Mouse (Mus musculus): ENCODE data around the gene Aipl1. TPM values are rescaled to one million over a fixed set of nuclear protein-coding genes. Genes with fewer than 3 reads are reported as not detected.

Gene Aipl1
- polyA plus RNA-seq, 1 experiment, result not detected

- Histone ChIP-seq H3K4me3 (replicated peaks; ENCODE audit: control insufficient read depth, low read depth, low read length) (no peak overlapping the region), H3K4me1 (ENCODE audit: control insufficient read depth, insufficient read depth, low read length) (no peaks in the 10 kb centered on the region), H3K27ac (ENCODE audit: control insufficient read depth, insufficient read depth, low read depth, low read length, poor library complexity) (no peak overlapping the region)
- 88% methylated on average over 2 of the region's 2 CpGs for whole genome bisulfite sequencing
- TF ChIP-seq POLR2A (IDR thresholded peaks at IDR 0.05; ENCODE audit: borderline replicate concordance, control insufficient read depth, low read depth, low read length) (no peak), CTCF (IDR thresholded peaks at IDR 0.05; ENCODE audit: control insufficient read depth, insufficient read depth, low read length) (no peak)
Observed at GRCm38 (mm10) chr11:71985783-71986182, 51.5 kb downstream of the Aipl1 start.

- no peak for TF ChIP-seq POLR2A (IDR thresholded peaks at IDR 0.05; ENCODE audit: borderline replicate concordance, control insufficient read depth, low read depth, low read length)
- no peak for TF ChIP-seq CTCF (IDR thresholded peaks at IDR 0.05; ENCODE audit: control insufficient read depth, insufficient read depth, low read length)
- Histone ChIP-seq H3K4me3 (replicated peaks; ENCODE audit: control insufficient read depth, low read depth, low read length) (no peak overlapping the region), H3K4me1 (ENCODE audit: control insufficient read depth, insufficient read depth, low read length) (no peaks in the 10 kb centered on the region), H3K27ac (ENCODE audit: control insufficient read depth, insufficient read depth, low read depth, low read length, poor library complexity) (no peak overlapping the region)
- WGBS, result 36% methylated on average over 4 of the region's 4 CpGs
Observed at GRCm38 (mm10) chr11:71985101-71985711, 52.1 kb downstream of the Aipl1 start.

GRCm38 (mm10) chr11:71984093-71984492 lies 53.2 kb downstream of the Aipl1 start:
- 70% methylated on average over 2 of the region's 2 CpGs for WGBS
- Histone ChIP-seq H3K27ac (ENCODE audit: control insufficient read depth, insufficient read depth, low read depth, low read length, poor library complexity) (no peak overlapping the region), H3K4me1 (ENCODE audit: control insufficient read depth, insufficient read depth, low read length) (no peaks in the 10 kb centered on the region), H3K4me3 (replicated peaks; ENCODE audit: control insufficient read depth, low read depth, low read length) (no peak overlapping the region)
- no peak for TF ChIP-seq POLR2A (IDR thresholded peaks at IDR 0.05; ENCODE audit: borderline replicate concordance, control insufficient read depth, low read depth, low read length)
- no peak for TF ChIP-seq CTCF (IDR thresholded peaks at IDR 0.05; ENCODE audit: control insufficient read depth, insufficient read depth, low read length)

Other genes starting within 250 kb of the Aipl1 start
- 6.5 and 14.0 TPM in 2 replicates for gene Pimreg, start 4.5 kb upstream of the Aipl1 start, polyA plus RNA-seq (2011; ENCODE audit: insufficient read depth, insufficient read length, low replicate concordance, missing spikeins)
- gene Pitpnm3, start 98.3 kb upstream of the Aipl1 start, polyA plus RNA-seq (2011; ENCODE audit: insufficient read depth, insufficient read length, low replicate concordance, missing spikeins), result not detected in 2 replicates
- 0.90 and 1.2 TPM in 2 replicates for gene Gm43951, start 169.3 kb upstream of the Aipl1 start, polyA plus RNA-seq (2011; ENCODE audit: insufficient read depth, insufficient read length, low replicate concordance, missing spikeins)
- 3.4 and 5.1 TPM in 2 replicates for gene 4933427D14Rik, start 169.9 kb upstream of the Aipl1 start, polyA plus RNA-seq (2011; ENCODE audit: insufficient read depth, insufficient read length, low replicate concordance, missing spikeins)
- gene Txndc17, start 170.0 kb upstream of the Aipl1 start, polyA plus RNA-seq (2011; ENCODE audit: insufficient read depth, insufficient read length, low replicate concordance, missing spikeins), result 29.1 and 49.0 TPM in 2 replicates
- 9.3 and 11.4 TPM in 2 replicates for gene Med31, start 178.1 kb upstream of the Aipl1 start, polyA plus RNA-seq (2011; ENCODE audit: insufficient read depth, insufficient read length, low replicate concordance, missing spikeins)
- gene Slc13a5, start 229.7 kb upstream of the Aipl1 start, polyA plus RNA-seq (2011; ENCODE audit: insufficient read depth, insufficient read length, low replicate concordance, missing spikeins), result 1.2 TPM in 1 of 2 replicates, not detected in the other

Measured in bone marrow, adult 2 months (tissue).